Mouse (Mus musculus) right cerebral cortex, adult 18-20 months (tissue): ENCODE measurements around the gene Ttc23.

Experiments used
- DNase-seq: peaks from one replicate; pipeline ENCODE4 v3.0.0; 2022; ENCODE audit warnings: mixed read lengths

Gene Ttc23

GRCm38 (mm10) chr7:67647277-67647676, at the start of gene Ttc23:
Ttc23 (plus strand) TSS chr7:67647410.
- DNase-seq: no peak

DNA sequence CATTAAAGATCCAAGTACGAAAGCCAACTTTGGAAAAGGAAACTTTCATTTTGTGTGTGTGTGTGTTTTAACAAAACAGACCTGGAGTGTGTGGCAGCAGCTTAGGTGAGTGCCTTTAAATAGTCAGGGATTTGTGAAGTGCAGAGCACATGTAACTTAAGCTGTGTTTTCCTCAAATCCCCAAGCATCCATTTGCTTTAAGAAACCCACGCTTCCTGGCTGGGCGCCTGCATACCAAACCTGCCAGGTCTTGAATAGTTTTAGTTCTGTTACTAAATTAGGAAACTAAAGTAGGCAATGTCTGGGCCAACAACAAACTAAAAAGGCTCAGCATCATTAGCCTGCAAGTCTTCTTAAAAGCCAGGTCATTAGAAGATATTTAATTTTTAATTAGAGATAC, 49.2 kb upstream of the Ttc23 start:
- DNase-seq: peak; percentile 73

GRCm38 (mm10) chr7:67605114-67605513, 42.1 kb upstream of the Ttc23 start:
- DNase-seq: no peak

DNA sequence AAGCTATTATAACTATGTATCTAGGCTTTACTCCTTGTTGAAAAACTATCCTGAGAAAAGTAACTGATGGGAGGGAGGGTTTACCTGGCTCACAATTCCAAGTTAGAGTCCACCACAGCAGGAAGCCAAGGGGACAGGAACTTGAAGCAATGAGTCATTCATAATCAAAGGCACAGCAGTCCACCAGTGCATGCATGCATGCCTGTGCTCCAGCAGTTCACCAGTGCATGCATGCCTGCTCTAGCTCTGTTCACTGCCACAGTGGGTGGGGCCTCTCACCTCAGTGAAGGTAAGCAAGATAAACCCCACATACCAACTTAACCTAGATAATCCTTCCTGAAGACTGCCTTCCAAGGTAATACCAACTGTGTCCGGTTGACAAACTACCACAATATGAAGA, 41.0 kb upstream of the Ttc23 start:
- DNase-seq: no peak

- no peak for DNase-seq
Measured at GRCm38 (mm10) chr7:67607669-67608347, 39.4 kb upstream of the Ttc23 start.

DNA sequence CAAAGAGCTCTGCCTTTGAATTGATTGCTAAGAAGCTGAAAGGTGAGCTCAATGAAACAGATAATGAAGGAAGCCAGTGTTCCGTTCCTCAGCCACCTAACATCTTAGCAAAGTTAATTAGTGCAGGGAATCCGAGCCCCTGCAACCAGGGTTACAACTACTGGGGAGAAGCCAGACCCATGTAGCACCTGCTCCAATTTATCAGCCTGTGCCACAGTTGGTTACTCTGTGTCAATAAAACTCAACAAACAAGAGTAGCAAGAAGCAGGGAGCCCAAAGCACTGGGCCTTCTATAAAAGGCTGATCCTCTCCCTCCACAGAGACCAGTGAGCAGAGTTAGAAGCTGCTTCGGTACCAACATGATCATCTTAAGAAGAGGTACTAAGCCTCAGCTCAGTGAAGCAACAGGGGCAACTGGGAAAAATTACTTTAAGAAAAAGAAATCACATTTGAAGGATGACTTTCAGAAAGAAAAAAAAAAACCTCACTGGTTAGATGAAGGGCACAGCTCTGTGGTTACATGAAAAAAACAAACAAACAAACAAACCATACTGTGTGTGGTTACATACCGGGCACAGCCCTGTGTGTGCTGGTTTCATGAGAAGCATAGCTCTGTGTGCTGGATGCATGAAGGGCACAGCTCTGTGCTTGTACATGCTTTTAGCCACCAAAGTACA, 38.7 kb upstream of the Ttc23 start:
- DNase-seq: no peak

DNA sequence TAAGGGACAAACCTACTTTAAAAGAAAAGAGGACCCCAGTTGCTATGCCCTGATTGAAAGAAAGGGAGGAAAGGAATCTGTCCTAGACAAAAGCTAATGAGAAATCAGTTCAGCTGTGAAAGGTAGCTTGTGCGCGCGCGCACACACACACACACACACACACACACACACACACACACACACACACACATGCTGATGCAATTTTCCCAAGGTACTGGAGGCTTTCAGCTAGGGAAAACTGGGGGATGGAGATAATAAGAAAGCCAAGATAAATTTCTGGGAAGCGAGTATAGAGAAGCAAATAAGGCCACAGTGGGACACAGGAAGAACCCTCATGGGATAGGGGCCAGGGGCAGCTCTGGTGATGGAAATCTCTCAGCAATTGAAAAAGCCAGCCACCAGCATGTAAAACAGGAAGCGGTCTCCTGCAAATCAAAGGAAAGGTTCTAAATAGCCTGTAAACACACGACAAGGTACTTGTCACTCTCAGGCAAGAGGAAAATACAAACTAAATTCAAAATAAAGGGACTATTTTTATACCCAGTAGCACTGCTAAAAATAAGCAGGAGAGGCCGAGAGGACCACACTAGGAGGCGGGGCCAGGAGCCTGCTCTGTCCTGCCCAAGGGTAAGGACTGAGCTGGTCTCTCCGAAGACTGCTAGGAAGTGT, 33.3 kb upstream of the Ttc23 start:
- no peak for DNase-seq

GRCm38 (mm10) chr7:67614464-67614861, 32.7 kb upstream of the Ttc23 start:
- DNase-seq: no peak

DNA sequence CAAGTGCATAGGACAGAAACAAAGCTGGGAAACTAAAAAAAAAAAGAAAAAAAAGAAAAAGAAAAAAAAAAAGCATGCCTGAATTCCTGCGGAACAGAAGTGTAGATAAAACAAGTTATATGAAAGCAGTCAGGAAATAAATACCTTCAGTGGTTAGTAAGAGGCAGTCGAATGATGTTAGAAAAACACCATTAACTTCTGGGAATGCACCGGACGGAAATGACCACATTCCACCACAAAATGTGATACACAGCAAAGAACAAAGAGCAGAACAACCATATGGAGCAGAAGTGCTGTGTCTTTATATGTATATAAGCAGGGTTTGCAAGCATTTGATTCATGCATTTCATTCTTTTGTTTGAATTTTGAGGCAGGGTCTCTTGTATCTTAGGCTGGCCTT, 30.3 kb upstream of the Ttc23 start:
- no peak for DNase-seq

- DNase-seq: no peak
Measured at GRCm38 (mm10) chr7:67617646-67618045, 29.6 kb upstream of the Ttc23 start.

DNA sequence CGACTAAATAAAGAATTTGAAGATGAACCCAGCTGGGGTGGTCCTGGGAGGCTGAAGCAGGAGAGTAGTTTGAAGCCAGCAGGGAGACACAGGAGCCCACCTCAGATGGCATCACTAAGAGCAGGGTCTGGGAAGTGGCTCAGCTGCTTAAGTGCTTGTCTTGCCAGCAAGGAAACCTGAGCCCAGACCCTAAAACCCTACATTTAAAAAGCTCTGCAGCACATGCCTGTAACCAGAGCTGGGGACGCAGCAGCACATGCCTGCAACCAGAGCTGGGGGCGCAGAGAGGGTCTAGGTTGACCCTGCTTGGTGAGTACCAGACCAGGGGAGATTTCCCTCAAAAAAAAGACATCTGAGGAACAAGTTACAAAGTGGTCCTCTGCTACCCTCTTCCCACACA, 28.9 kb upstream of the Ttc23 start:
- no peak for DNase-seq

- peak; percentile 25 for DNase-seq
Measured at GRCm38 (mm10) chr7:67619836-67620235, 27.4 kb upstream of the Ttc23 start.

DNA sequence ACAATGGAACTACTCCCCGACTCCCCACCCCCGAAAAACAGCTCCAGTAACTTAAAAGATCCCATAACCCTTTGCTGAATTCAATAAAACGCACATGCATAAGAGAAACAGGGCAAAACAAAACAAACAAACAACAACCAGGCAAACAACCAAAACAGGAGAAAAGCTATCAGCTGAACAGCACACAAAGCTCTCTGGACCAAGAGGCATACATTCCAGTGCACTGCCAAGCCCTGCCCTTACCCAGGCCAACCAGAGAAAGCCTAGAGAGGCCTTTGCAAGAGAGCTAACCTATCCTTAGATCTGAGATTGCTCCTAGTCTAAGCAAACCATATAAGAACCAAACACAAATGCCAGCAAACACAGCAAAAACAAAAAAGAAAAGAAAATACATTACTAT, 25.1 kb upstream of the Ttc23 start:
- no peak for DNase-seq

GRCm38 (mm10) chr7:67626671-67627070, 20.5 kb upstream of the Ttc23 start:
- DNase-seq: no peak

- DNase-seq: no peak
Measured at GRCm38 (mm10) chr7:67629681-67630080, 17.5 kb upstream of the Ttc23 start.

GRCm38 (mm10) chr7:67630817-67631216, 16.4 kb upstream of the Ttc23 start:
- DNase-seq: peak; percentile 74

DNA sequence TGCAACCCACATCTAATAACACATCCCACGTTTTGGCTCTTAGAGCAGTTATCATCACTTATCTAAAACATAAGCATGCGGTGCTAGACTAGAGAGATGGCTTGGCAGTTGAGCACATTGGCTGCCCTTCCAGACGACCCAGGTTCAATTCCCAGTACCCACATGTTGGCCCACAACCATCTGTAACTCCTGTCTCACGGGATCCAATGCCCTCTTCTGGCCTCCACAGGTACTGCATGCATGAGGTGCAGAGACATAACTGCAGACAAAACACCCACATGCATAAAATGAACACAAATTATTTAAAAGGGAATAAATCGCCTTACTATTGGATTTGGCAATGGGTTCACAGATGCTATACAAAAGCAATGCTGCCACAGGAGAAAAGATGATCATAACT, 14.8 kb upstream of the Ttc23 start:
- DNase-seq: no peak

GRCm38 (mm10) chr7:67634210-67634609, 13.0 kb upstream of the Ttc23 start:
- no peak for DNase-seq

GRCm38 (mm10) chr7:67636161-67636560, 11.0 kb upstream of the Ttc23 start:
- DNase-seq: no peak

DNA sequence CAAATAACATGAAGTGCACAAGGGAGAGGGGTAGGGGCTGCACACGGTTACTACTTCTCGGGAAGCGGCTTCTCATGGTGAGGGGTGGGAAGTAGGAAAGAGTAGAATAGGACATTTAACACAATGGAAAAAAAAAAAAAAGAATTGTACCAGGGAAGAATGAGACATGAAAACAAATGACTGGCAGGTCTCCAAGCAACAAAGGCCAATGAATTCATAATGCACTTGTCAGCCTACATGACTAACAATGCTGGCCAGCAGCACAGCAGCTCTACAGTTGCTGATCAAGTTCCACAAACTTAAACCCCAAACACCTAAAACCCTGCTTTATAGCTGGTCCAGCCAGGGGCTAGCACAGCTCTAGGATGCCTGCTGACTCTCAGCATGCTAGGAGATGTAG, 8.2 kb upstream of the Ttc23 start:
- DNase-seq: peak; percentile 19

- no peak for DNase-seq
Measured at GRCm38 (mm10) chr7:67642955-67643354, 4.3 kb upstream of the Ttc23 start.

DNA sequence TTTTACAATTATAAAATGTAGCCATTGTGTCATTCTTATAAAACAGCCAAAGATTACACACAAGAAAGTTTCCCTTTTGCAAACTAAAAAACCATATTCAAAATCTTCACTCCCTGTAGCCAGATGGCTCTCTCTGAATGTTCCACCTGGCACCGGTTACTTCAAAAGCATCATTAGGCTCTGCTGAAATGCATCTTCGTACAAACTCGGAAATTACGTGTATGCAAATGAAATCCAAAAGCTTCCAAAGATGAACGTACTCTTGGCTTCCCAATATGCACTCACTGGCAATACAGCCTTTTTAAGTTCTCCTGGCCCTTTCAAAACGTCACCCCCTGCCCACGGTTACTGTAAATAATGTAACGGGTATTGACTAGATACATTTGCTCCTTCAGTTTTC, 2.9 kb upstream of the Ttc23 start:
- DNase-seq: peak; percentile 8

GRCm38 (mm10) chr7:67644833-67645680, 2.2 kb upstream of the Ttc23 start, which contains the start of gene Lrrc28:
Lrrc28 (minus strand) TSS chr7:67645268.
- peak; percentile 99 for DNase-seq
